Mouse (Mus musculus): ENCODE measurements at regions not wholly inside any gene's neighbourhood (a gene's known extent, or its start where the extent isn't known, plus 50 kb on each side); places are given as distances from the start of the nearest gene placed in this dataset.

DNA sequence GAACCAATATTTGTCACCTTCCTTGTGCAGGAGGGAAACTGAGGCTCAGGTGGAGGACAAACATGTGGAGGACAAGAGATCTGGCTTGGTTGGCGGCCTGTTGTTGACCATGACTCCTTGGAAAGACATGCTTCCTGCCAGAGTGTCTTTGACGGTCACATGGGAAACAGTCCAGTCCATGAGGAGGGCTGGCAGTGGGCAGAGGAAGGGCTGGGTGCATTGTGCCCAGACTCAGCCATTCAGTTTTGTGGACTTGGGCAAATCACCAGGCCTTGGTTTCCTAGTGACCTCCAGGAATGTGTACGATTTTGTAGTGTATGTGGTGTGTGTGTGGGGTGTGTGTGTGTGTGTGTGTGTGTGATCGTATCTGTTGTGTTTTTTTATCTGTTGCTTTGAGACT, 85.5 kb upstream of the Mrps10 start:
- TF ChIP-seq TAL1 (IDR thresholded peaks at IDR 0.05; ENCODE audit: low read length) (no peak), GATA1 (IDR thresholded peaks at IDR 0.05; ENCODE audit: low read length) (no peak)
